Mouse (Mus musculus): ENCODE results near the gene Clrn3. TPM values are rescaled to one million over a fixed set of nuclear protein-coding genes. Genes with fewer than 3 reads are reported as not detected.

The Clrn3 gene
- polyA plus RNA-seq, 1 experiment = not detected

DNA sequence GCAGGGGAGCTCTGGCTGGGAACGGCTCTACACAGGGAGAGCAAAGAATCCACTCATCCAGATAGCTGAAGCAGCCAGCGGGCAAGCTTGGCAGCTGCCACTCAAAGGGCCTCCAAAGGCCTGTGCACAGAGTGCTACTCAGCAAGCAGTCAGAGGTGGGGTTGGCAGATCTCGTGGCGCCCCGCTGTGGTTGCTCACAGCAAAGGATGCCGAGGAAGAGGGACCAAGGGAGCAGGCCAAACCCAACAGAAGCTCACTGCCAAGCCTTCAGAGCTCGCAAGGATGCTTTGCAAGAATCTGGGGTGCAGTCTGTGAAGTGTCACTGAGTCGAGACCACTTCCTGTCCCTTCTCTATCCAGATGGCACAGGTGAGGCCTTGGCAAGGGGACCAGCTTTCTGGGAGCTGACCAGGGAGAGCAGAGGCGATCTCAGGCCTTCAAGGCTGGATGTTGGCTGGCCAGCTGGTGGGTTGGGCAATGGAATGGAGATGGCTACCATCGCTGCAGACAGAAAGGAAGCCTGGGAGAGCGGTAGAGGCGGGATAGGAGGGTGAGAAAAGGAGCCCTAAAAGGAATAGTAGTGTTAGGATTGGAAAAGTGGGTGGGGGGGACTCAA is 42.6 kb downstream of the Clrn3 start:
- H3K4me3 ChIP-seq (replicated peaks) = no peak overlapping the region
- H3K9me3 ChIP-seq (ENCODE audit: control insufficient read depth, low read length) = no peaks in the 10 kb centered on the region
- no peaks in the 10 kb centered on the region for H3K27me3 ChIP-seq (ENCODE audit: control insufficient read depth)
- no peaks in the 10 kb centered on the region for H3K4me1 ChIP-seq (ENCODE audit: control insufficient read depth)
- H3K36me3 ChIP-seq (ENCODE audit: control insufficient read depth) = no peaks in the 10 kb centered on the region
- no peak for TF ChIP-seq GATA1 (IDR thresholded peaks at IDR 0.05; ENCODE audit: low read length)
- no peak for TF ChIP-seq TAL1 (IDR thresholded peaks at IDR 0.05; ENCODE audit: low read length)

DNA sequence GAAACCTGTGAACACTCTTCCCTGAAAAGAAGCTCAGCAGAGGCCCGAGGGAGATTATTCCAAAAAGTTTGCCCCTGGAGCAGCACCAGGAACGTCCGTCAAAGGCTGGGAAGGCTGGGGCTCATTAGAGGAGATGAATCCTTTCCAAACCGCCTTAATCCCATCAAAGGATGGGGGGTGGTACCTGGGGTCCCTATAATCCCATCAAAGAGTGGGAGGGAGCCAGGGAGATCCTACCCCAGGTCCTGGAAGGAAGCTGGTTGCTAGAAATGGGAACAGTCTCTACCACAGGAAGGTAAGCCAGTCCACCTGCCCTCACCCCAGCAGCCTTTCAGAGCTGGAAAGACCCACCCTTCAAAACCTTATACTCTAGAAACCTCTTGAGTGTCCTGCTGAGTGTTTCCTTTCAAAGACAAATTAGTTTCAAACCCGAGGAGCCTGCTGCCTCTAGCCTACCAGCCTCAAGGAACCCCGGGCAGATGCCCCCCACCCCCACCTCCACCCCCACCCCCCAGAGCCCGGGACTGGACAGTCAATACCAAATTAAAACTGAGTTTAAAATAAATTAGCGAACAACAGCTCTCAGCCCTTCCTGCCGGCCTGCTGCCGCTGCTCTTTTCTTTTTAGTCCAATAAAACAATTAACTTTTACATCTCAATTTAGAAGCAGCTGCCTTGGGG is 43.2 kb downstream of the Clrn3 start:
- H3K27me3 ChIP-seq (ENCODE audit: control insufficient read depth) = no peaks in the 10 kb centered on the region
- no peak for TF ChIP-seq TAL1 (IDR thresholded peaks at IDR 0.05; ENCODE audit: low read length)
- no peak for TF ChIP-seq GATA1 (IDR thresholded peaks at IDR 0.05; ENCODE audit: low read length)
- no peaks in the 10 kb centered on the region for H3K36me3 ChIP-seq (ENCODE audit: control insufficient read depth)
- H3K9me3 ChIP-seq (ENCODE audit: control insufficient read depth, low read length) = no peaks in the 10 kb centered on the region
- H3K4me1 ChIP-seq (ENCODE audit: control insufficient read depth) = no peaks in the 10 kb centered on the region
- no peak overlapping the region for H3K4me3 ChIP-seq (replicated peaks)

- Histone ChIP-seq H3K36me3 (ENCODE audit: control insufficient read depth) (no peaks in the 10 kb centered on the region), H3K27me3 (ENCODE audit: control insufficient read depth) (no peaks in the 10 kb centered on the region), H3K9me3 (ENCODE audit: control insufficient read depth, low read length) (no peaks in the 10 kb centered on the region), H3K4me1 (ENCODE audit: control insufficient read depth) (no peaks in the 10 kb centered on the region), H3K4me3 (replicated peaks) (no peak overlapping the region)
- no peak for TF ChIP-seq TAL1 (IDR thresholded peaks at IDR 0.05; ENCODE audit: low read length)
- no peak for TF ChIP-seq GATA1 (IDR thresholded peaks at IDR 0.05; ENCODE audit: low read length)
These were observed 44.1 kb downstream of the Clrn3 start for GRCm38 (mm10) chr7:135484341-135484740.

DNA sequence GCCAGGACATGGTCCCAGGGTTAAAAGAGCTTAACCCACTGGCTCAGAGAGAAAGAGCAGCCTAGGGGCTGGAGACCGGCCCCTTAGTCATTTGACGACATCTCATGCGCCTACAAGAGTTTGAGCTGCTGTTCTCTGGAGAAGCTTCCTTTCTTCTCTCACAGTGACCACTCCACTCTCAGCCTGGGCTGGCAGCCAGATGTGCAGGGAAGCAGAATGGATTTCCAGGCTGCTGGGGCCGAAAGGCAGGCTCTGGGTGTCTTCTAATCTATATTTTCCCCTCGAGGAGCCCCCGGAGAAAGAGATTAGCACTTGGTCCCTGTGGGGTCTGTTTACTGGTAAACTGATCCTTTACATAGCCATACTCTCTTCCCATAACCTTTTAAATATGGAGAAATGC is 44.7 kb downstream of the Clrn3 start:
- Histone ChIP-seq H3K36me3 (ENCODE audit: control insufficient read depth) (no peaks in the 10 kb centered on the region), H3K4me1 (ENCODE audit: control insufficient read depth) (no peaks in the 10 kb centered on the region), H3K9me3 (ENCODE audit: control insufficient read depth, low read length) (no peaks in the 10 kb centered on the region), H3K27me3 (ENCODE audit: control insufficient read depth) (no peaks in the 10 kb centered on the region), H3K4me3 (replicated peaks) (no peak overlapping the region)
- TF ChIP-seq TAL1 (IDR thresholded peaks at IDR 0.05; ENCODE audit: low read length) = no peak
- TF ChIP-seq GATA1 (IDR thresholded peaks at IDR 0.05; ENCODE audit: low read length) = no peak

GRCm38 (mm10) chr7:135481150-135481549 is 47.3 kb downstream of the Clrn3 start:
- H3K9me3 ChIP-seq (ENCODE audit: control insufficient read depth, low read length) = no peaks in the 10 kb centered on the region
- TF ChIP-seq GATA1 (IDR thresholded peaks at IDR 0.05; ENCODE audit: low read length) (no peak), TAL1 (IDR thresholded peaks at IDR 0.05; ENCODE audit: low read length) (no peak)
- H3K36me3 ChIP-seq (ENCODE audit: control insufficient read depth) = no peaks in the 10 kb centered on the region
- H3K4me3 ChIP-seq (replicated peaks) = no peak overlapping the region
- H3K4me1 ChIP-seq (ENCODE audit: control insufficient read depth) = no peaks in the 10 kb centered on the region
- no peaks in the 10 kb centered on the region for H3K27me3 ChIP-seq (ENCODE audit: control insufficient read depth)

- TF ChIP-seq GATA1 (IDR thresholded peaks at IDR 0.05; ENCODE audit: low read length) (no peak), TAL1 (IDR thresholded peaks at IDR 0.05; ENCODE audit: low read length) (no peak)
- Histone ChIP-seq H3K27me3 (ENCODE audit: control insufficient read depth) (no peaks in the 10 kb centered on the region), H3K4me3 (replicated peaks) (no peak overlapping the region), H3K9me3 (ENCODE audit: control insufficient read depth, low read length) (no peaks in the 10 kb centered on the region), H3K4me1 (ENCODE audit: control insufficient read depth) (no peaks in the 10 kb centered on the region), H3K36me3 (ENCODE audit: control insufficient read depth) (no peaks in the 10 kb centered on the region)
These were observed 48.5 kb downstream of the Clrn3 start for GRCm38 (mm10) chr7:135479912-135480311.

DNA sequence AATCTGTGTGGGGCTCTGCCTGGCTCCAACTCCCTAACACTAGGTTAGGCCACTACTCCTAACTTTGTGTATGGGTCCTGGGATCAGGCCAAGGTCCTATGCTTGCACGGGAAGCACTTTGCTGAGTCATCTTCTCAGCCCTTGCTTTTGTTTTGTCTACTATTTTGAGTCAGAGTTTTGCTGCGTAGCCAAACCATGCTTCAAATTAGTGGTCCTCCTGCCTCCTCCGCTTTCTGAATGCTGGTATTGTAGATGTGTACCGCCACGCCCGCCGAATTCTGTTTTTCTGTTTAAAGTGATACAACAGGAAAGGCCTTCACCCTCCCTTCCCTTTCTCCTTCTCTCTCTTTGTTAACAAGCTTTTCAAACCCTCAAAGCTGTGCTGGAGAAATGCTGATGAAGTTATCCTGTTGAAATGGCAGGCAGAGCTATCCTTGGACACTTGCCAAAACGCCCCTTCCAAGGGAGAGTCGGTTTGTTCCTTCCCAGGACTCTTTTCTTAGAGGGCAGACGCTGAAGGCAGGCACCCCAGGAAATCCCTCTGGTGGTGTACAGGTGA is 49.1 kb downstream of the Clrn3 start:
- Histone ChIP-seq H3K4me3 (replicated peaks) (no peak overlapping the region), H3K9me3 (ENCODE audit: control insufficient read depth, low read length) (no peaks in the 10 kb centered on the region), H3K27me3 (ENCODE audit: control insufficient read depth) (no peaks in the 10 kb centered on the region), H3K4me1 (ENCODE audit: control insufficient read depth) (no peaks in the 10 kb centered on the region), H3K36me3 (ENCODE audit: control insufficient read depth) (no peaks in the 10 kb centered on the region)
- no peak for TF ChIP-seq GATA1 (IDR thresholded peaks at IDR 0.05; ENCODE audit: low read length)
- no peak for TF ChIP-seq TAL1 (IDR thresholded peaks at IDR 0.05; ENCODE audit: low read length)

DNA sequence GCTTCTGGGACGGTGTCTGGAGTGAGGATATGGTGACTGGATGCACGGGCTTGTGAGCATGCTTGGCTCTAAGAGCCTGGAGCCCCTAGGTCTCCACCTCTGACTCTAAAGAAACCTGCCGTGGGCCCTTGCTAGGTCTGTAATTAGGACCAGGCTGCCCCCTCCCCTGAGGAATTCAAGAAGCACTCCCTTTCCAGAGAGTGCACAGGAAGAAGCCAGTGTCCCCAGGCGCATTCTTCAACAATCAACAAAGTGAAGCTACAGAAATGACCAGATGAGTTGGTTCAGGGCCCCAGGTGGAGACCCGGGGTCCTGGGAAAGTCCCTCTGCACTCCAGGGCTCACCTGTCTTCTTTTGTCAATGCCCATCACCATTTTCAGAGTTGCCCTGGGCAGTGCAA is 51.2 kb downstream of the Clrn3 start:
- TF ChIP-seq GATA1 (IDR thresholded peaks at IDR 0.05; ENCODE audit: low read length) = no peak
- TF ChIP-seq TAL1 (IDR thresholded peaks at IDR 0.05; ENCODE audit: low read length) = no peak
- Histone ChIP-seq H3K9me3 (ENCODE audit: control insufficient read depth, low read length) (no peaks in the 10 kb centered on the region), H3K4me3 (replicated peaks) (no peak overlapping the region), H3K27me3 (ENCODE audit: control insufficient read depth) (no peaks in the 10 kb centered on the region), H3K4me1 (ENCODE audit: control insufficient read depth) (no peaks in the 10 kb centered on the region), H3K36me3 (ENCODE audit: control insufficient read depth) (no peaks in the 10 kb centered on the region)

- Histone ChIP-seq H3K9me3 (ENCODE audit: control insufficient read depth, low read length) (no peaks in the 10 kb centered on the region), H3K4me1 (ENCODE audit: control insufficient read depth) (no peaks in the 10 kb centered on the region), H3K36me3 (ENCODE audit: control insufficient read depth) (no peaks in the 10 kb centered on the region), H3K4me3 (replicated peaks) (no peak overlapping the region), H3K27me3 (ENCODE audit: control insufficient read depth) (no peaks in the 10 kb centered on the region)
- TF ChIP-seq TAL1 (IDR thresholded peaks at IDR 0.05; ENCODE audit: low read length) (no peak), GATA1 (IDR thresholded peaks at IDR 0.05; ENCODE audit: low read length) (no peak)
These were observed 52.5 kb downstream of the Clrn3 start for GRCm38 (mm10) chr7:135475981-135476380.
